Mouse (Mus musculus): ENCODE data around the gene Prkg1.

DNA sequence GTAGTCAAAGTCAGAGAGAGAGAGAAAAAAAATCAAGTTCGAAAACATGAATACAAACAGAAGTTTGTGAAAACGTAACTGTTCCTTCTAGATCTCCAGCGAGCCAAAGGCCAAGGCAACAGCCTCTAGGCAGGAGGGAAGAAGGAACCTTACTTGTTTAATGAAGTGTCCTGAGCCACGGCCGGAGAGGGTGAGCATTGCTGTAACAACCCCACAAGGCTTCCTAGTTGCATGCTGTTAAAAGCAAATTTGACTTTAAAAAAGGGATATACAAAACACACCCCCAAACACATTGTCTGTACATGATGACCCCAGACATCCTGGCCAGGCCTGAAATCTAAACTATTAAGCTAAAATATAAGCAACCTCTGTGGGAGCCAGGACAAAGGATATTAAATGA, 403.3 kb downstream of the Prkg1 start:
- TF ChIP-seq CTCF (IDR thresholded peaks at IDR 0.05; ENCODE audit: low read depth, low read length) (no peak), POLR2A (IDR thresholded peaks at IDR 0.05; ENCODE audit: borderline replicate concordance, low read depth, low read length) (no peak)
